Mouse (Mus musculus): Measurements from ENCODE around the gene Tmem59l.
A peak's percentile ranks its signal among the peaks of the same experiment; 100 is the strongest.

Tmem59l gene

GRCm38 (mm10) chr8:70507027-70507393 is 19.9 kb upstream of the Tmem59l start:
- no peak for DNase-seq (ENCODE audit: low read depth, low spot score)

GRCm38 (mm10) chr8:70506328-70507026 is 19.3 kb upstream of the Tmem59l start, which contains the start of gene Rex1bd:
TSS of gene Rex1bd (minus strand) at chr8:70506752.
- DNase-seq (ENCODE audit: low read depth, low spot score): peak; percentile 87

- no peak for DNase-seq (ENCODE audit: low read depth, low spot score)
Observed at GRCm38 (mm10) chr8:70505698-70506327, 18.7 kb upstream of the Tmem59l start.

- peak; percentile 81 for DNase-seq (ENCODE audit: low read depth, low spot score)
Observed at GRCm38 (mm10) chr8:70504851-70505250, 17.7 kb upstream of the Tmem59l start.

GRCm38 (mm10) chr8:70504291-70504716 is 17.1 kb upstream of the Tmem59l start:
- no peak for DNase-seq (ENCODE audit: low read depth, low spot score)

GRCm38 (mm10) chr8:70503062-70503750 is 16.0 kb upstream of the Tmem59l start:
- DNase-seq (ENCODE audit: low read depth, low spot score): peak; percentile 68

GRCm38 (mm10) chr8:70502540-70502939 is 15.4 kb upstream of the Tmem59l start:
- DNase-seq (ENCODE audit: low read depth, low spot score): no peak

GRCm38 (mm10) chr8:70501820-70502529 is 14.8 kb upstream of the Tmem59l start:
- no peak for DNase-seq (ENCODE audit: low read depth, low spot score)

- DNase-seq (ENCODE audit: low read depth, low spot score): peak; percentile 61
Observed at GRCm38 (mm10) chr8:70500386-70501301, 13.5 kb upstream of the Tmem59l start.

- no peak for DNase-seq (ENCODE audit: low read depth, low spot score)
Observed at GRCm38 (mm10) chr8:70495771-70496062, 8.6 kb upstream of the Tmem59l start.

- DNase-seq (ENCODE audit: low read depth, low spot score): no peak
Observed at GRCm38 (mm10) chr8:70495001-70495770, 8.0 kb upstream of the Tmem59l start.

- DNase-seq (ENCODE audit: low read depth, low spot score): no peak
Observed at GRCm38 (mm10) chr8:70494416-70494945, 7.3 kb upstream of the Tmem59l start.

- DNase-seq (ENCODE audit: low read depth, low spot score): no peak
Observed at GRCm38 (mm10) chr8:70493692-70494415, 6.7 kb upstream of the Tmem59l start.

GRCm38 (mm10) chr8:70492664-70493640 is 5.8 kb upstream of the Tmem59l start, which contains the start of gene Crlf1:
TSS of gene Crlf1 (plus strand) at chr8:70493158.
- no peak for DNase-seq (ENCODE audit: low read depth, low spot score)

GRCm38 (mm10) chr8:70490880-70491495 is 3.8 kb upstream of the Tmem59l start:
- no peak for DNase-seq (ENCODE audit: low read depth, low spot score)

- no peak for DNase-seq (ENCODE audit: low read depth, low spot score)
Observed at GRCm38 (mm10) chr8:70490061-70490879, 3.1 kb upstream of the Tmem59l start.

GRCm38 (mm10) chr8:70489576-70489975 is 2.4 kb upstream of the Tmem59l start:
- DNase-seq (ENCODE audit: low read depth, low spot score): no peak
